Mouse (Mus musculus) testis, adult 10 weeks (tissue): ENCODE measurements around the gene Taar7e. TPM values are rescaled to one million over a fixed set of nuclear protein-coding genes. Genes with fewer than 3 reads are reported as not detected.

Experiments used
- polyA plus RNA-seq: library from polyadenylated mRNA; stranded (reverse); fragments of 350-450 nt; fragmentation: Illumina TruSeq; extraction: RNeasy Lipid Tissue Mini Kit (QIAGEN cat#74804); gene quantifications from one replicate; pipeline ENCODE4 v1.2.3, GENCODE M21; 2014; ENCODE audit warnings: low read depth, low replicate concordance

The Taar7e gene
- not detected for polyA plus RNA-seq

DNA sequence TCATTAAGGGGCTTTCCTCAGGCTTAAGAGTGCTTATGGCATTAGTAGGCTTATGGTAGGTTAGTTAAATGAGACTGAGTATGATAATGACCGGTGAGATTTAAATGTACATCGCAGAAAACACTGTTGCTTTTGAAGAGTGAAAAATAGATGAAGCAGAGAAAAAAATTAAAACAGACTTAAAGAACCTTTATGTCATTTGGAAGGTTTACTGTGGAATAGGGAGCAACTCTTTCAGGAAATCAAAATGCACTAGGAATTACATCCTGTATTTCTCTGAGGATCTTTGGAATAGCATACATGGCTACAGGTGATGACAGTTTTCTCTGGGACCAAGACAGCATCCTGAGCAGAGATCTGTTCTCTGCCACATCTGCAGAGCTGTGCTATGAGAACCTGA is at the start of gene Taar7e:
TSS of gene Taar7e (plus strand) at position 301 of the 400 bp plus-strand sequence.

DNA sequence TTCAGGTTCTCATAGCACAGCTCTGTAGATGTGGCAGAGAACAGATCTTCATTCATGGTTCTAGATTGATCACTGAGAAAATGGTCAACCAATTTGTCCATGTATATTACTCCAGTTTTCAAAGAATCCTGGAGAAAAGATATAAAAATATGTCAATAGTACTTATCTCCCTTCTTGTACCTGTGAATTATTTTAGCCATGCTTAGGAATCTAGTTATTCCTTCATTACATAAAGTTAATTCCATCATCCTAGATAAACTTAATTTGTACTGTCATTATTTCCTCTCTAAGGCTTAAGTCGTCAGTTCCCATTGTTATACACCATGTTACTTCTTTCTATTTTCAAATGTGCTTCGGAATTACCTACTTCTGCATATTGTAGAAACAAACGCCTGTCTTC is 44.0 kb upstream of the Taar7e start, which contains the start of gene Taar7a:
TSS of gene Taar7a (minus strand) at position 101 of the 400 bp plus-strand sequence.

DNA sequence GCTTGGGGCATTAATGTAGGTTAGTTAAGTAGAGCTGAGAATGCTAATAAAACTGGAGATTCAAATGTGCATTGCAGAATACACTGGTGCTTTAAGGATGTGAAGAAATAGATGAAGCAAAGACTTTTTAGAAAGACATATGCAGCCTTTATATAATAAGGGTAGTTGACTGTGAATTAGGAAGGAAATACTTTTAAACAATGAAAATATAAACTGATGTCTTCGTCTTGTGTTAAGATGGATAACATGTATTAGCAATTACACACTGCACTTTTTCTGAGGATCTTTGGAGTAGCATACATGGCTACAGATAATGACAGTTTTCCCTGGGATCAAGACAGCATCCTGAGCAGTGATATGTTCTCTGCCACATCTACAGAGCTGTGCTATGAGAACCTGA is 37.8 kb upstream of the Taar7e start, which contains the start of gene Taar7b:
TSS of gene Taar7b (plus strand) at position 301 of the 400 bp plus-strand sequence.

DNA sequence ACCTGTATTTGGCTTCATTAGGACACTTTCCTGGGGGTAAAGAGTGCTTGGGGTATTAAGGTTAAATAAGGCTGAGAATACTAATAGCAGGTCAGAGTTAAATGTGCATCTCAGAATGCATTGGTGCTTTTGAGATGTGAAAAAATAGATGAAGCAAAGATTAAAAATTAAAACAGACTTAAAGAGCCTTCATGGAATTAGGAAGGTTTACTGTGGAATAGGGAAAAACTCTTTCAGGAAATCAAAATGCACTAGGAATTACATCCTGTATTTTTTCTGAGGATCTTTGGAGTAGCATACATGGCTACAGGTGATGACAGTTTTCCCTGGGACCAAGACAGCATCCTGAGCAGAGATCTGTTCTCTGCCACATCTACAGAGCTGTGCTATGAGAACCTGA is 10.5 kb upstream of the Taar7e start, which contains the start of gene Taar7d:
TSS of gene Taar7d (plus strand) at position 301 of the 400 bp plus-strand sequence.

DNA sequence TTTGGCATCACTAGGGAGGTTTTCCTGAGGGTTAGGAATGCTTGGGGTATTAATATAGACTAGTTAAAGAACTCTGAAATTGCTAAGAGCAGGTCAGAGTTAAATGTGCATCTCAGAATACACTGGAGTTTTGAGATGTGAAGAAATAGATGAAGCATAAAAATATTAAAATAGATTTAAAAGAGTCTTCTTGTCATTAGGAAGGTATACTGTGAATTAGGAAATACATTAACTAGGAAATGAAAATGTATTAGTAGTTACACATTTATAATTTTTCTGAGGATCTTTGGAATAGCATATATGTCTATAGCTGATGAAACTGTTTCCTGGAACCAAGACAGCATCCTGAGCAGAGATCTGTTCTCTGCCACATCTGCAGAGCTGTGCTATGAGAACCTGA is 11.8 kb downstream of the Taar7e start, which contains the start of gene Taar7f:
TSS of gene Taar7f (plus strand) at position 301 of the 400 bp plus-strand sequence.

DNA sequence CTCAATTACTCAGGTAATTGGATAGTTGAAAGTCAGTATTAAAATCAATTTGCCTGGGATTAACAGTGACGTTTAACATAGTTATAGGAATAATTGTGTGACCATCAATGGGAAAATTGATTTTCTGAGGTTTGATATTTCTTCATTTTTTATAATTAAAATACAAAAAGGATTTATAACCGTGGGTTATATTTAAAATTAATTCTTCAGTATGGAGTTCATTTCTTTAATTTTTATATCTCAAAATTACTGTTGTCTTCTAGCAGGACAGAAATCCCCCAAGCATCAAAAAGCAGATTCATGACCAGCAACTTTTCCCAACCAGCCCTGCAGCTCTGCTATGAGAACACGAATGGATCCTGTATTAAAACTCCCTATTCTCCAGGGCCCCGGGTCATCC is 38.8 kb downstream of the Taar7e start, which contains the start of gene Taar8a:
TSS of gene Taar8a (plus strand) at position 301 of the 400 bp plus-strand sequence.

Other genes with a start within 250 kb of the Taar7e start
- 2.9 TPM for gene Slc18b1, start 240.6 kb upstream of the Taar7e start, polyA plus RNA-seq
- 0.73 TPM for gene Vnn3, start 186.2 kb upstream of the Taar7e start, polyA plus RNA-seq
- 1.8 TPM for gene Vnn1, start 142.9 kb upstream of the Taar7e start, polyA plus RNA-seq
- not detected for gene Taar1, start 117.3 kb upstream of the Taar7e start, polyA plus RNA-seq
- not detected for gene Taar2, start 99.0 kb upstream of the Taar7e start, polyA plus RNA-seq
- gene Taar3, start 88.1 kb upstream of the Taar7e start, polyA plus RNA-seq, result not detected
- gene Taar4, start 77.1 kb upstream of the Taar7e start, polyA plus RNA-seq, result not detected
- not detected for gene Taar5, start 66.9 kb upstream of the Taar7e start, polyA plus RNA-seq
- gene Taar6, start 52.0 kb upstream of the Taar7e start, polyA plus RNA-seq, result not detected
- gene Taar7a, start 44.1 kb upstream of the Taar7e start, polyA plus RNA-seq, result not detected
- gene Taar7b, start 37.7 kb upstream of the Taar7e start, polyA plus RNA-seq, result not detected
- gene Taar7d, start 10.4 kb upstream of the Taar7e start, polyA plus RNA-seq, result not detected
- gene Taar7f, start 11.9 kb downstream of the Taar7e start, polyA plus RNA-seq, result not detected
- gene Taar8a, start 38.9 kb downstream of the Taar7e start, polyA plus RNA-seq, result not detected
- gene Taar8b, start 54.7 kb downstream of the Taar7e start, polyA plus RNA-seq, result not detected
- not detected for gene Taar8c, start 64.3 kb downstream of the Taar7e start, polyA plus RNA-seq
- gene Taar9, start 71.9 kb downstream of the Taar7e start, polyA plus RNA-seq, result not detected
- 25.0 TPM for gene Stx7, start 111.7 kb downstream of the Taar7e start, polyA plus RNA-seq
- gene Moxd1, start 185.9 kb downstream of the Taar7e start, polyA plus RNA-seq, result 0.25 TPM